Mouse (Mus musculus): ENCODE results near the gene Gm49486.

- TF ChIP-seq CTCF (conservative IDR thresholded peaks at IDR 0.05; ENCODE audit: low read length) = no peak
- no peak for TF ChIP-seq NANOG (IDR thresholded peaks at IDR 0.05; ENCODE audit: borderline replicate concordance, low read length)
Observed at GRCm38 (mm10) chr15:79254661-79255060, 25.5 kb downstream of the Gm49486 start, which contains the start of gene Slc16a8.

Data from E14TG2a.4 (cell line).